Mouse (Mus musculus): ENCODE measurements around the gene Tor1b. TPM values are rescaled to one million over a fixed set of nuclear protein-coding genes. Genes with fewer than 3 reads are reported as not detected.
"Not testable (repeated sequence)": the region's sequence is repeated elsewhere in the genome, so short reads cannot be mapped to it uniquely, and the experiment has no call there.

Gene Tor1b
- polyA plus RNA-seq, 1 experiment = 30.5 TPM

DNA sequence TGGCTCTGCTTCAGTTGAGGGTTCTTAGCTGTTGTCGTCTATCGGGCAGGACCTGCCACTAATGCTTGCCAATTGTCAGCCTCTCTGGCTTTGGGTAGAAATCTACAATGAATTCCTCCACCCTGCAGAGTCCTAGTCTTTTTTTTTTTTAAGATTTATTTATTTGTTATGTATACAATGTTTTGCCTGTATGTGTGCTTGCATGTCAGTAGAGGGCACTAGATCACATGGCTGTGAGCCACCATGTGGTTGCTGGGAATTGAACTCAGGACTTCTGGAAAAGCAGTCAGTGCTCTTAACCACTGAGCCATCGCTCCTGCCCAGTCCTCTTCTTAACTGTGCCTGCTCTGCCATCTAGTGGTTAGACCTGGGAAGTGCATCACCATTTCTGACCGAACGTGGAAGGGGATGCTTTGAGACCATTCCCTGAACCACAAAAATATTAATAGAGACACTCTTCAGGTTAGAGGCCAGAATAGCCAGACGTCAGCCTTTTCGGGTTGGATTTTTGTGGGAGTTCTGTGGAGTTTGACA, 18.8 kb upstream of the Tor1b start:
- no peaks in the 10 kb centered on the region for H3K79me2 ChIP-seq (ENCODE audit: control insufficient read depth, insufficient read depth)
- no peak overlapping the region for H3ac ChIP-seq (ENCODE audit: control insufficient read depth, insufficient read length, low read depth)
- TF ChIP-seq CTCF (IDR thresholded peaks at IDR 0.05; ENCODE audit: control insufficient read depth, insufficient read depth, insufficient read length) (peak; percentile 66), MYOD1 (IDR thresholded peaks at IDR 0.05; ENCODE audit: control insufficient read depth, insufficient read length, low read depth) (no peak), FOSL1 (IDR thresholded peaks at IDR 0.05; ENCODE audit: insufficient read depth, low read length, poor library complexity, severe bottlenecking) (no peak)
- no peaks in the 10 kb centered on the region for H3K36me3 ChIP-seq (ENCODE audit: control insufficient read depth, insufficient read depth)
- H3K4me3 ChIP-seq (ENCODE audit: insufficient read depth, poor library complexity, severe bottlenecking) = no peak overlapping the region
- no peaks in the 10 kb centered on the region for H3K79me3 ChIP-seq (ENCODE audit: low read depth)
- H3K27me3 ChIP-seq (ENCODE audit: control insufficient read depth, insufficient read depth, insufficient read length) = no peaks in the 10 kb centered on the region

DNA sequence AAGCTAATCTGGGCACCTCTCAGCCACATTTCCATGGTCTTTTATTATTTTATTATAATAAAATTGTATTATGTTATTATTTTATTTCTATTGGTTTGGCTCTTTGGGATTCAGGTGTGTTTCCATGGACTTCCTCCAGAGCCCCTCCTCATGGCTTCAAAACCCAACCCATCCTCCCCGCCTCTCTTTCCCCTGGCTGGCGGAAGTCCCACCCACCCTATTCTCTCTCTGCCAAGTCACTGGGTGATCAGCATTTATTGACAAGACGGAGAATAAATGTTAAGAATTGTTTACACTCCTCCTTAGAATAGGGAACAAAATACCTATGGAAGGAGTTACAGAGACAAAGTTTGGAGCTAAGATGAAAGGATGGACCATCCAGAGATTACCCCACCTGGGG, 16.0 kb upstream of the Tor1b start:
- no peaks in the 10 kb centered on the region for H3K79me2 ChIP-seq (ENCODE audit: control insufficient read depth, insufficient read depth)
- no peak overlapping the region for H3ac ChIP-seq (ENCODE audit: control insufficient read depth, insufficient read length, low read depth)
- H3K36me3 ChIP-seq (ENCODE audit: control insufficient read depth, insufficient read depth) = no peaks in the 10 kb centered on the region
- H3K4me3 ChIP-seq (ENCODE audit: insufficient read depth, poor library complexity, severe bottlenecking) = no peak overlapping the region
- no peak for TF ChIP-seq MYOG (IDR thresholded peaks at IDR 0.05; ENCODE audit: control insufficient read depth, extremely low read depth, insufficient read length)
- no peak for TF ChIP-seq MAX (IDR thresholded peaks at IDR 0.05)
- TF ChIP-seq MYOD1 (IDR thresholded peaks at IDR 0.05; ENCODE audit: control insufficient read depth, insufficient read length, low read depth) = no peak
- TF ChIP-seq CEBPB (IDR thresholded peaks at IDR 0.05; ENCODE audit: low read depth) = no peak
- TF ChIP-seq CTCF (IDR thresholded peaks at IDR 0.05; ENCODE audit: control insufficient read depth, insufficient read depth, insufficient read length) = no peak
- no peak for TF ChIP-seq USF1 (IDR thresholded peaks at IDR 0.05; ENCODE audit: low read depth)
- TF ChIP-seq FOSL1 (IDR thresholded peaks at IDR 0.05; ENCODE audit: insufficient read depth, low read length, poor library complexity, severe bottlenecking) = no peak
- H3K27me3 ChIP-seq (ENCODE audit: control insufficient read depth, insufficient read depth, insufficient read length) = no peaks in the 10 kb centered on the region
- no peaks in the 10 kb centered on the region for H3K79me3 ChIP-seq (ENCODE audit: low read depth)

DNA sequence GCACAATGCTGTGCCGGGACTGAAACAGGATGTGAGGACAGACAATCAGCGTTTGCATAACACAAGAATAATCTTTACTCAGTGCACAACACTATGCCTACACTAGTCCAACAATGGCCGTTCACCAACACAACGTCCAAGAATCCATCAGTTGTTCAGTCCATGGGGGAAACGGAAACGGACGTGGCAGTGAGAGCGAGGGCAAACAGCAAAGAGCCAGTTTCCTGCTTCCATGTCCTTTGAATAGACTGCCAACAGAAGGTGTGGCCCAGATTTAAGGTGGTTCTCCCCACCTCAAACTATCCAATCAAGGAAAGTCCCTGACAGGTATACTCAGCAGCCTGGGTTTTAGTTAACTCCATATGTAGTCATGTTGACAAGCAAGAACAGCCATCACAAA, 15.0 kb upstream of the Tor1b start:
- no peak for TF ChIP-seq MAX (IDR thresholded peaks at IDR 0.05)
- TF ChIP-seq USF1 (IDR thresholded peaks at IDR 0.05; ENCODE audit: low read depth) = no peak
- no peak for TF ChIP-seq MYOD1 (IDR thresholded peaks at IDR 0.05; ENCODE audit: control insufficient read depth, insufficient read length, low read depth)
- TF ChIP-seq MYOG (IDR thresholded peaks at IDR 0.05; ENCODE audit: control insufficient read depth, extremely low read depth, insufficient read length) = no peak
- TF ChIP-seq CEBPB (IDR thresholded peaks at IDR 0.05; ENCODE audit: low read depth) = no peak
- no peak for TF ChIP-seq CTCF (IDR thresholded peaks at IDR 0.05; ENCODE audit: control insufficient read depth, insufficient read depth, insufficient read length)
- no peak for TF ChIP-seq FOSL1 (IDR thresholded peaks at IDR 0.05; ENCODE audit: insufficient read depth, low read length, poor library complexity, severe bottlenecking)
- H3K79me2 ChIP-seq (ENCODE audit: control insufficient read depth, insufficient read depth) = no peaks in the 10 kb centered on the region
- H3K27me3 ChIP-seq (ENCODE audit: control insufficient read depth, insufficient read depth, insufficient read length) = no peaks in the 10 kb centered on the region
- H3K36me3 ChIP-seq (ENCODE audit: control insufficient read depth, insufficient read depth) = no peaks in the 10 kb centered on the region
- no peaks in the 10 kb centered on the region for H3K79me3 ChIP-seq (ENCODE audit: low read depth)
- H3ac ChIP-seq (ENCODE audit: control insufficient read depth, insufficient read length, low read depth) = no peak overlapping the region
- H3K4me3 ChIP-seq (ENCODE audit: insufficient read depth, poor library complexity, severe bottlenecking) = no peak overlapping the region

DNA sequence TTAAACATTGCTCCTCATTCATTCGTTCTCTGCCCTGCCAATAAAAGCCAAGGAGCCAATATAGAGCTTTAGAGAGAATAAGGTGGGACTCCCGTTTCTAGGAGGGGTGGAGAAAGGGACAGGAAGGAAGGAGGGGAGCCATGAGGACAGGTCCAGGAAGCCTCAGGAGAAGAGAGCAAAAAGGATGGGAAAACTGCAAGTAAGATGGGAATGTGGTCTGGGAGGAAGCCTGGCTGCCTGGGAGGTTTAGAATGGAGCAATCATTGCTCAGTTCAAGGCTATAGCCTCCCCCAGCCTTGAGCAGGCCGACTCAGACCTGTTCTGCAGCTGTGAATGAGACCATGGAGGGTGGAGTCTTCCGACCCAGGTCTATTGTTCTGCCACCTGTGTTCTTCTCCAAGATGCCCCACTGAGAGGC, 14.2 kb upstream of the Tor1b start:
- Histone ChIP-seq H3K79me2 (ENCODE audit: control insufficient read depth, insufficient read depth) (no peaks in the 10 kb centered on the region), H3ac (ENCODE audit: control insufficient read depth, insufficient read length, low read depth) (no peak overlapping the region), H3K79me3 (ENCODE audit: low read depth) (no peaks in the 10 kb centered on the region), H3K36me3 (ENCODE audit: control insufficient read depth, insufficient read depth) (no peaks in the 10 kb centered on the region), H3K27me3 (ENCODE audit: control insufficient read depth, insufficient read depth, insufficient read length) (no peaks in the 10 kb centered on the region), H3K4me3 (ENCODE audit: insufficient read depth, poor library complexity, severe bottlenecking) (no peak overlapping the region)
- TF ChIP-seq MYOD1 (IDR thresholded peaks at IDR 0.05; ENCODE audit: control insufficient read depth, insufficient read length, low read depth) (no peak), MAX (IDR thresholded peaks at IDR 0.05) (no peak), USF1 (IDR thresholded peaks at IDR 0.05; ENCODE audit: low read depth) (no peak)

DNA sequence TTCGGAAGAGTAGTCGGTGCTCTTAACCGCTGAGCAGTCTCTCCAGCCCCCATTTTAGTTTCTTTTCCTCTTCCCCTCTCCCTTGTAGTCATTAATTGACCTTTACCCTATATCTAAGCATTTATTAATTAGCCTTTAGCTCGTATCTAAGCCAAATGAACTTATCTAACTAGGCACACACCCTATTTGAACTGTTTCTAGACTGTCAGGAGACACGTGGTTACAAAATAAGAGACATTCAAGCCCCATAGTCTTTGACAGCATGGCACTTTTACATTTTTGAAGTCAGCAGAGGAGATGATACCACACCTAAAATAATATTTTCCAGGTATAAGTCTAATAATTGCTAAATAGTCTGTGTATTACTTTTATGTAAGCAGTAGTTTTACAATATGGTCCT, 11.2 kb upstream of the Tor1b start:
- no peaks in the 10 kb centered on the region for H3K79me3 ChIP-seq (ENCODE audit: low read depth)
- no peak overlapping the region for H3K4me3 ChIP-seq (ENCODE audit: insufficient read depth, poor library complexity, severe bottlenecking)
- no peak overlapping the region for H3ac ChIP-seq (ENCODE audit: control insufficient read depth, insufficient read length, low read depth)
- no peak for TF ChIP-seq FOSL1 (IDR thresholded peaks at IDR 0.05; ENCODE audit: insufficient read depth, low read length, poor library complexity, severe bottlenecking)
- TF ChIP-seq USF1 (IDR thresholded peaks at IDR 0.05; ENCODE audit: low read depth) = no peak
- TF ChIP-seq CEBPB (IDR thresholded peaks at IDR 0.05; ENCODE audit: low read depth) = no peak
- no peak for TF ChIP-seq MYOG (IDR thresholded peaks at IDR 0.05; ENCODE audit: control insufficient read depth, extremely low read depth, insufficient read length)
- no peak for TF ChIP-seq MYOD1 (IDR thresholded peaks at IDR 0.05; ENCODE audit: control insufficient read depth, insufficient read length, low read depth)
- TF ChIP-seq MAX (IDR thresholded peaks at IDR 0.05) = no peak
- no peak for TF ChIP-seq CTCF (IDR thresholded peaks at IDR 0.05; ENCODE audit: control insufficient read depth, insufficient read depth, insufficient read length)
- no peaks in the 10 kb centered on the region for H3K79me2 ChIP-seq (ENCODE audit: control insufficient read depth, insufficient read depth)
- H3K27me3 ChIP-seq (ENCODE audit: control insufficient read depth, insufficient read depth, insufficient read length) = no peaks in the 10 kb centered on the region
- H3K36me3 ChIP-seq (ENCODE audit: control insufficient read depth, insufficient read depth) = no peaks in the 10 kb centered on the region

DNA sequence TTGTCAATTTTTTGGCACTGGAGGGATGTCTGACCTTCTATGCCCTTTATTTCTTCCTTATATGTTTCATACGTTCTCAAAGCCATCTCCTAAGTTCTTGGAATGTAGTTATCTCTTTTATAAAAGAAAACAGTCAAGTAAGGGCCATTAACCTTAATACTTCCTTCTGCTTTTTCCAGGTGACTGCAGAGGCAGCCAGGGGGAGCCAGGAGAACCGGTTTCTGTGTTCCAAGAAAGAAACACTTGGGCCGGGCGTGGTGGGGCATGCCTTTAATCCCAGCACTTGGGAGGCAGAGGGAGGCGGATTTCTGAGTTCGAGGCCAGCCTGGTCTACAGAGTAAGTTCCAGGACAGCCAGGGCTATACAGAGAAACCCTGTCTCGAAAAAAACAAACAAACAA, 10.6 kb upstream of the Tor1b start:
- H3K4me3 ChIP-seq (ENCODE audit: insufficient read depth, poor library complexity, severe bottlenecking) = peak overlapping the region; percentile 23

More for the DNA sequence above, 10.6 kb upstream of the Tor1b start:
- not testable (repeated sequence) for H3K27me3 ChIP-seq (ENCODE audit: control insufficient read depth, insufficient read depth, insufficient read length); H3K79me3 ChIP-seq (ENCODE audit: low read depth); H3K36me3 ChIP-seq (ENCODE audit: control insufficient read depth, insufficient read depth); H3ac ChIP-seq (ENCODE audit: control insufficient read depth, insufficient read length, low read depth); H3K79me2 ChIP-seq (ENCODE audit: control insufficient read depth, insufficient read depth)
